ENCODE assay signal across 8 mouse cellular contexts in genomic region chr2:91068872-91069165, GRCm38 (mm10). TPM values are rescaled to one million over a fixed set of nuclear protein-coding genes. Genes with fewer than 3 reads are reported as not detected.
A peak's percentile ranks its signal among the peaks of the same experiment; 100 is the strongest.
DNase-seq lines count a peak whose midpoint lies in the region; ATAC-seq and TF ChIP-seq lines count a peak whose summit lies in the region.

No protein-coding gene starts in this region.

- no peak for ATAC-seq in embryonic facial prominence, embryonic 11.5 days (replicated peaks; ENCODE audit: insufficient number of reproducible peaks, low FRiP score, low TSS enrichment, low read depth)
- no peak for ATAC-seq in hindbrain, embryonic 16.5 days
- no peak for ATAC-seq in midbrain, postnatal 0 days (ENCODE audit: low FRiP score)

- 49% methylated on average over 6 of the region's 6 CpGs for WGBS in embryonic facial prominence, embryonic 11.5 days
- WGBS in hindbrain, embryonic 16.5 days = 47% methylated on average over 6 of the region's 6 CpGs
- WGBS in midbrain, postnatal 0 days = 45% methylated on average over 6 of the region's 6 CpGs

- peak overlapping the region; percentile 89 for H3K4me3 ChIP-seq in layer of hippocampus, adult 2 months
- H3K4me3 ChIP-seq in embryonic facial prominence, embryonic 11.5 days (ENCODE audit: low read depth, low read length) = no peak overlapping the region
- peak overlapping the region; percentile 80 for H3K4me3 ChIP-seq in hindbrain, embryonic 16.5 days (ENCODE audit: low read length)
- peak overlapping the region; percentile 75 for H3K4me3 ChIP-seq in midbrain, postnatal 0 days (ENCODE audit: low read depth, low read length)

- peak overlapping the region; percentile 84 for H3K27ac ChIP-seq in layer of hippocampus, adult 2 months
- no peak overlapping the region for H3K27ac ChIP-seq in embryonic facial prominence, embryonic 11.5 days (replicated peaks; ENCODE audit: low read depth, low read length)
- no peak overlapping the region for H3K27ac ChIP-seq in hindbrain, embryonic 16.5 days (ENCODE audit: low read depth, low read length)
- H3K27ac ChIP-seq in midbrain, postnatal 0 days (ENCODE audit: low read depth, low read length) = no peak overlapping the region

- TF ChIP-seq CTCF in layer of hippocampus, adult 2 months (conservative IDR thresholded peaks at IDR 0.05) = no peak
- TF ChIP-seq CTCF in midbrain, postnatal 0 days (IDR thresholded peaks at IDR 0.05) = 0 out of 2 replicates have a peak, but pooled peaks have one; percentile 7

- H3K4me1 ChIP-seq in embryonic facial prominence, embryonic 11.5 days (ENCODE audit: control insufficient read depth, insufficient read depth, low read length) = no peaks in the 10 kb centered on the region
- peaks cover 23% of the 10 kb centered on the region for H3K4me1 ChIP-seq in hindbrain, embryonic 16.5 days (ENCODE audit: control insufficient read depth, insufficient read depth, low read depth, low read length)
- peaks cover 11% of the 10 kb centered on the region for H3K4me1 ChIP-seq in midbrain, postnatal 0 days (ENCODE audit: insufficient read depth, low read length)

- peak overlapping the region; percentile 82 for H3K4me2 ChIP-seq in embryonic facial prominence, embryonic 11.5 days (ENCODE audit: low read depth, low read length)
- H3K4me2 ChIP-seq in hindbrain, embryonic 16.5 days (ENCODE audit: low read length) = peak overlapping the region; percentile 89
- H3K4me2 ChIP-seq in midbrain, postnatal 0 days (ENCODE audit: low read depth, low read length, poor library complexity, severe bottlenecking) = peak overlapping the region; percentile 92

- no peaks in the 10 kb centered on the region for H3K9me3 ChIP-seq in embryonic facial prominence, embryonic 11.5 days (replicated peaks; ENCODE audit: control insufficient read depth, low read length)
- no peaks in the 10 kb centered on the region for H3K9me3 ChIP-seq in hindbrain, embryonic 16.5 days (ENCODE audit: control insufficient read depth, low read length)
- H3K9me3 ChIP-seq in midbrain, postnatal 0 days (ENCODE audit: low read length) = no peaks in the 10 kb centered on the region

- H3K27me3 ChIP-seq in embryonic facial prominence, embryonic 11.5 days (ENCODE audit: control insufficient read depth, insufficient read depth, low read length) = no peaks in the 10 kb centered on the region
- H3K27me3 ChIP-seq in hindbrain, embryonic 16.5 days (replicated peaks; ENCODE audit: control insufficient read depth, insufficient read depth, low read length) = no peaks in the 10 kb centered on the region
- H3K27me3 ChIP-seq in midbrain, postnatal 0 days (ENCODE audit: insufficient read depth, low read length) = no peaks in the 10 kb centered on the region

- H3K9ac ChIP-seq in embryonic facial prominence, embryonic 11.5 days (replicated peaks; ENCODE audit: low read length) = peak overlapping the region; percentile 25; the same call in 1 of the 2 replicates
- peak overlapping the region; percentile 86 for H3K9ac ChIP-seq in hindbrain, embryonic 16.5 days (ENCODE audit: low read depth, low read length)
- peak overlapping the region; percentile 44 for H3K9ac ChIP-seq in midbrain, postnatal 0 days (replicated peaks; ENCODE audit: low read length, poor library complexity, severe bottlenecking)

- H3K36me3 ChIP-seq in embryonic facial prominence, embryonic 11.5 days (replicated peaks; ENCODE audit: control insufficient read depth, insufficient read depth, low read depth, low read length) = no peaks in the 10 kb centered on the region; the same call in 1 of the 2 replicates
- H3K36me3 ChIP-seq in hindbrain, embryonic 16.5 days (ENCODE audit: control insufficient read depth, insufficient read depth, low read length) = peaks cover 8% of the 10 kb centered on the region
- H3K36me3 ChIP-seq in midbrain, postnatal 0 days (ENCODE audit: insufficient read depth, low read length) = peaks cover 15% of the 10 kb centered on the region

- DNase-seq in layer of hippocampus, adult 2 months (ENCODE audit: low spot score in 2 of 2) = no peak
- DNase-seq in layer of hippocampus, adult 9-11 months = no peak
- DNase-seq in embryonic facial prominence, embryonic 11.5 days (ENCODE audit: low spot score) = no peak
- DNase-seq in midbrain, postnatal 0 days (ENCODE audit: low spot score) = no peak
- no peak for DNase-seq in ovary, postnatal 14 days (ENCODE audit: low spot score)
- DNase-seq in spleen, postnatal 14 days (ENCODE audit: low spot score in 2 of 2) = no peak
- no peak for DNase-seq in adrenal gland, adult 8-10 months

RNA-seq across cellular contexts. Expression of gene Slc39a13, which starts 1.4 kb away (rescaled TPM):
- 10 to 100 TPM; 33.7 to 37.3 TPM for total RNA-seq in layer of hippocampus, adult 2 months (2021)
- 22.0 and 22.1 TPM in 2 replicates for polyA plus RNA-seq in embryonic facial prominence, embryonic 11.5 days (2014; fragmentation: Nextera tagmentation; extraction: Ambion mirVana)
- polyA plus RNA-seq in hindbrain, embryonic 16.5 days (2015; fragmentation: Nextera tagmentation; extraction: Ambion mirVana) = 30.1 and 35.8 TPM in 2 replicates
- total RNA-seq in midbrain, postnatal 0 days (2014; rRNA removed) = 34.1 and 40.3 TPM in 2 replicates
- polyA plus RNA-seq in midbrain, postnatal 0 days (2015; fragmentation: Nextera tagmentation; extraction: Ambion mirVana) = 22.7 and 26.3 TPM in 2 replicates
- total RNA-seq in adrenal gland, adult 8-10 months (2022) = 10 to 100 TPM; 31.4 to 57.3 (median 43.5) TPM

RNA-seq across cellular contexts. Expression of gene Spi1, which starts 13.4 kb away (rescaled TPM):
- 1 to 10 TPM; 2.4 to 5.4 TPM for total RNA-seq in layer of hippocampus, adult 2 months (2021)
- 3.0 and 3.6 TPM in 2 replicates for polyA plus RNA-seq in embryonic facial prominence, embryonic 11.5 days (2014; fragmentation: Nextera tagmentation; extraction: Ambion mirVana)
- polyA plus RNA-seq in hindbrain, embryonic 16.5 days (2015; fragmentation: Nextera tagmentation; extraction: Ambion mirVana) = 3.4 and 4.2 TPM in 2 replicates
- total RNA-seq in midbrain, postnatal 0 days (2014; rRNA removed) = 4.4 and 10.0 TPM in 2 replicates
- polyA plus RNA-seq in midbrain, postnatal 0 days (2015; fragmentation: Nextera tagmentation; extraction: Ambion mirVana) = 4.0 and 4.2 TPM in 2 replicates
- 1 to 10 TPM; 6.3 to 9.6 (median 7.9) TPM for total RNA-seq in adrenal gland, adult 8-10 months (2022)

RNA-seq across cellular contexts. Expression of gene Psmc3, which starts 15.0 kb away (rescaled TPM):
- total RNA-seq in layer of hippocampus, adult 2 months (2021) = 100 to 1,000 TPM; 203 to 215 TPM
- polyA plus RNA-seq in embryonic facial prominence, embryonic 11.5 days (2014; fragmentation: Nextera tagmentation; extraction: Ambion mirVana) = 388 and 406 TPM in 2 replicates
- polyA plus RNA-seq in hindbrain, embryonic 16.5 days (2015; fragmentation: Nextera tagmentation; extraction: Ambion mirVana) = 229 and 270 TPM in 2 replicates
- total RNA-seq in midbrain, postnatal 0 days (2014; rRNA removed) = 166 and 183 TPM in 2 replicates
- polyA plus RNA-seq in midbrain, postnatal 0 days (2015; fragmentation: Nextera tagmentation; extraction: Ambion mirVana) = 245 and 253 TPM in 2 replicates
- total RNA-seq in adrenal gland, adult 8-10 months (2022) = 100 to 1,000 TPM; 172 to 187 (median 179) TPM

RNA-seq across cellular contexts. Expression of gene Rapsn, which starts 33.4 kb away (rescaled TPM):
- under 1 TPM in 1 of 2 experiments, not detected in 1; 0.31 TPM for total RNA-seq in layer of hippocampus, adult 2 months (2021)
- 3.5 and 4.5 TPM in 2 replicates for polyA plus RNA-seq in embryonic facial prominence, embryonic 11.5 days (2014; fragmentation: Nextera tagmentation; extraction: Ambion mirVana)
- polyA plus RNA-seq in hindbrain, embryonic 16.5 days (2015; fragmentation: Nextera tagmentation; extraction: Ambion mirVana) = 1.1 and 2.1 TPM in 2 replicates
- total RNA-seq in midbrain, postnatal 0 days (2014; rRNA removed) = 1.7 and 2.4 TPM in 2 replicates
- polyA plus RNA-seq in midbrain, postnatal 0 days (2015; fragmentation: Nextera tagmentation; extraction: Ambion mirVana) = 0.97 and 1.2 TPM in 2 replicates
- total RNA-seq in adrenal gland, adult 8-10 months (2022) = 1 to 10 TPM; 1.6 to 7.5 (median 3.5) TPM

RNA-seq across cellular contexts. Expression of gene Mybpc3, which starts 49.1 kb away (rescaled TPM):
- total RNA-seq in layer of hippocampus, adult 2 months (2021) = under 1 TPM in 1 of 2 experiments, not detected in 1; 0.07 TPM
- polyA plus RNA-seq in embryonic facial prominence, embryonic 11.5 days (2014; fragmentation: Nextera tagmentation; extraction: Ambion mirVana) = 0.25 and 1.6 TPM in 2 replicates
- 0.04 and 0.05 TPM in 2 replicates for polyA plus RNA-seq in hindbrain, embryonic 16.5 days (2015; fragmentation: Nextera tagmentation; extraction: Ambion mirVana)
- 0.09 TPM in 1 of 2 replicates, not detected in the other for total RNA-seq in midbrain, postnatal 0 days (2014; rRNA removed)
- not detected in 2 replicates for polyA plus RNA-seq in midbrain, postnatal 0 days (2015; fragmentation: Nextera tagmentation; extraction: Ambion mirVana)
- total RNA-seq in adrenal gland, adult 8-10 months (2022) = under 1 TPM; 0.09 to 0.62 (median 0.26) TPM

Comparison
In these comparisons a context has a peak if more than half of its experiments do, and no peak if none do; other contexts are left out.
1. H3K9ac ChIP-seq: peak in every context shown above with its lines; median percentile 86 in hindbrain, embryonic 16.5 days; 44 in midbrain, postnatal 0 days; 25 in embryonic facial prominence, embryonic 11.5 days.